Mouse (Mus musculus) midbrain, embryonic 15.5 days (tissue): ENCODE measurements at regions not wholly inside any gene's neighbourhood (a gene's known extent, or its start where the extent isn't known, plus 50 kb on each side); places are given as distances from the start of the nearest gene placed in this dataset.
A peak's percentile ranks its signal among the peaks of the same experiment; 100 is the strongest.

Experiments
- ATAC-seq: fragments of 200-750 bp; cut with Nextera tagmentation; replicated peaks from 2 replicates; pipeline ENCODE4 v1.8.0; 2017; ENCODE audit warnings: moderate TSS enrichment
- H3K27ac ChIP-seq: fragments of 300-500 bp; sonication (generic); 2 replicates; pipeline ENCODE4 v1.5.1; 2015; ENCODE audit warnings: mild to moderate bottlenecking, inconsistent platforms
- H3K27me3 ChIP-seq: fragments of 300-500 bp; sonication (generic); replicated peaks from 2 replicates; pipeline ENCODE4 v1.6.1; 2015; ENCODE audit warnings: inconsistent platforms
- H3K36me3 ChIP-seq: fragments of 300-500 bp; sonication (generic); replicated peaks from 2 replicates; pipeline ENCODE4 v1.6.1; 2015; ENCODE audit warnings: inconsistent platforms
- H3K4me1 ChIP-seq: fragments of 300-500 bp; sonication (generic); 2 replicates; pipeline ENCODE4 v1.6.1; 2015; ENCODE audit warnings: inconsistent platforms
- H3K4me2 ChIP-seq: fragments of 300-500 bp; sonication (generic); 2 replicates; pipeline ENCODE4 v1.6.1; 2015; ENCODE audit warnings: inconsistent platforms, mild to moderate bottlenecking, moderate library complexity
- H3K4me3 ChIP-seq: fragments of 300-500 bp; sonication (generic); 2 replicates; pipeline ENCODE4 v1.5.1; 2015; ENCODE audit warnings: mild to moderate bottlenecking, inconsistent platforms
- H3K9ac ChIP-seq: fragments of 300-500 bp; sonication (generic); 2 replicates; pipeline ENCODE4 v1.6.1; 2015; ENCODE audit warnings: mild to moderate bottlenecking, inconsistent platforms
- H3K9me3 ChIP-seq: fragments of 300-500 bp; sonication (generic); 2 replicates; pipeline ENCODE4 v1.6.1; 2016; ENCODE audit warnings: inconsistent platforms
- WGBS: fragments of 180-500 bp; shearing (Covaris S2); methylation state at CpG from one replicate; pipeline ENCODE4 v1.1.7; 2015; ENCODE audit warnings: mixed read lengths; 5-methylcytosine and 5-hydroxymethylcytosine counted together

- ATAC-seq = no peak
- no peak overlapping the region for H3K4me2 ChIP-seq
- no peaks in the 10 kb centered on the region for H3K36me3 ChIP-seq
- H3K4me1 ChIP-seq = peaks cover 4% of the 10 kb centered on the region; the same call in 1 of the 2 replicates
- H3K27me3 ChIP-seq = no peaks in the 10 kb centered on the region
- H3K9ac ChIP-seq = no peak overlapping the region
- no peaks in the 10 kb centered on the region for H3K9me3 ChIP-seq
- WGBS = 83% methylated on average over 10 of the region's 10 CpGs
- no peak overlapping the region for H3K27ac ChIP-seq
- no peak overlapping the region for H3K4me3 ChIP-seq
Measured at GRCm38 (mm10) chr2:79510485-79511094, 54.0 kb upstream of the Cerkl start.

DNA sequence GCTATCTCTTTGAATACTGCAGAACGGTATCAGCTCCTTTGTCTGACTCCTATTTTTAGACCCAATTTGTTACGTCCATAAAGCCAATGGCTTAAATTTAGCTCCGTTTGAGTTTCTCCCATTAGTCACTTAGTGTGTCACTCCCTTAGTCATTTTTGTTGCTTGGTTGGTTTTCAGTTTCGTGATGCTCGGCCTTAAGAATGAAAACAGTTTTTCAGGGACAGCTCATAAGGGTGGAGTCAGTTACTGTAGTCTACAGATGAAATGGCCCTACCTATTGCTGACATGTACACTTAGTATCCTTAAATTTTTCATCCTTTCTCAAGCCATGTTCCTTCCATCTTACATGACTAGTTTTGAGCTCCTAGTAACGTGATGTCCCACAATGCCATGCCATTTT, 54.5 kb upstream of the Cerkl start:
- Histone ChIP-seq H3K27me3 (no peaks in the 10 kb centered on the region), H3K4me3 (no peak overlapping the region), H3K36me3 (no peaks in the 10 kb centered on the region), H3K4me1 (peaks cover 4% of the 10 kb centered on the region; the same call in 1 of the 2 replicates), H3K9me3 (no peaks in the 10 kb centered on the region), H3K9ac (no peak overlapping the region), H3K27ac (no peak overlapping the region), H3K4me2 (no peak overlapping the region)
- WGBS = 84% methylated on average over 6 of the region's 6 CpGs
- ATAC-seq = no peak

GRCm38 (mm10) chr2:79511676-79512323, 55.2 kb upstream of the Cerkl start:
- Histone ChIP-seq H3K4me1 (peaks cover 4% of the 10 kb centered on the region; the same call in 1 of the 2 replicates), H3K27me3 (no peaks in the 10 kb centered on the region), H3K4me3 (no peak overlapping the region), H3K36me3 (no peaks in the 10 kb centered on the region), H3K27ac (no peak overlapping the region), H3K4me2 (peak overlapping the region; percentile 26), H3K9me3 (no peaks in the 10 kb centered on the region), H3K9ac (no peak overlapping the region)
- 25% methylated on average over 11 of the region's 11 CpGs for WGBS
- ATAC-seq = peak; percentile 63; the same call in 1 of the 2 replicates

GRCm38 (mm10) chr2:79512374-79512773, 55.8 kb upstream of the Cerkl start:
- H3K4me1 ChIP-seq = peaks cover 4% of the 10 kb centered on the region; the same call in 1 of the 2 replicates
- no peak overlapping the region for H3K9ac ChIP-seq
- no peaks in the 10 kb centered on the region for H3K36me3 ChIP-seq
- ATAC-seq = no peak
- H3K27me3 ChIP-seq = no peaks in the 10 kb centered on the region
- 69% methylated on average over 2 of the region's 2 CpGs for WGBS
- H3K27ac ChIP-seq = no peak overlapping the region
- peak overlapping the region; percentile 26 for H3K4me2 ChIP-seq
- H3K9me3 ChIP-seq = no peaks in the 10 kb centered on the region
- no peak overlapping the region for H3K4me3 ChIP-seq

- no peak overlapping the region for H3K27ac ChIP-seq
- no peaks in the 10 kb centered on the region for H3K27me3 ChIP-seq
- H3K4me1 ChIP-seq = peaks cover 4% of the 10 kb centered on the region; the same call in 1 of the 2 replicates
- WGBS = 68% methylated on average over 3 of the region's 3 CpGs
- no peak overlapping the region for H3K4me2 ChIP-seq
- H3K9ac ChIP-seq = no peak overlapping the region
- H3K9me3 ChIP-seq = no peaks in the 10 kb centered on the region
- no peak overlapping the region for H3K4me3 ChIP-seq
- no peaks in the 10 kb centered on the region for H3K36me3 ChIP-seq
- ATAC-seq = no peak
Measured at GRCm38 (mm10) chr2:79513726-79514125, 57.1 kb upstream of the Cerkl start.

DNA sequence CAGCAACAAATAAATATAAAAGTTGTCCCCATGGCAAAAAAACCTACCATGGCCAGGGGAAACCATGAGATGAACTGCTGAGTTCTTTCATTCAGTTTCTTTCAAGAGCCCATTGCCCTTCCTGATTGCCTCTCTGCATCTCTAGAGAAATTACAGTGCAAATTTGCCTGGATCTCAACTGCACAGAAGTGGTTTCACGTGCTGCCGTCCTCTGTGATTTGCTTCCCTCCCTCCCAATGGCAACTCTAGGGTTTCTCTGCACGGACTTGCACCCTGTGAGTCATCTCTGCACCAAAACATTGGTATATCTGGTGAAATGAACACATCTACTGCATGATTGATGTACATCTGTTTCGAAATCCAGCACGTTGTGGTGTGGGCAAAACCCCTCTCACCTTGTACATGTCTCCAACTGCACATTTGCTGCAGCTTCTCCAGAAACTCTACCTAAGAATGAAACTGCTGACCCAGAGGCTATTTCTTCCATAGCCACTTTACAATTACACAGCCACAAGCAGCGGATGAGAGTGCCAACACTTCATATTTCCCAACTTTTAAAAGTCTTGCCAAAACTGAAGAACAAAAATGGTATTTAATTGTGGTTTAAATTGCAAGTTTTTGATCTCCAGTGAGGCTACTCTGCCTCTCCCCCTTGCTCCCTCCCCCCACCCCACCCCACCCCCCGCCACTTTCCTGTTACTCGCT, 61.6 kb upstream of the Cerkl start:
- no peak overlapping the region for H3K27ac ChIP-seq
- H3K4me1 ChIP-seq = no peaks in the 10 kb centered on the region
- no peaks in the 10 kb centered on the region for H3K9me3 ChIP-seq
- no peak overlapping the region for H3K9ac ChIP-seq
- no peaks in the 10 kb centered on the region for H3K36me3 ChIP-seq
- 83% methylated on average over 8 of the region's 8 CpGs for WGBS
- no peaks in the 10 kb centered on the region for H3K27me3 ChIP-seq
- H3K4me2 ChIP-seq = no peak overlapping the region
- no peak overlapping the region for H3K4me3 ChIP-seq
- no peak for ATAC-seq

DNA sequence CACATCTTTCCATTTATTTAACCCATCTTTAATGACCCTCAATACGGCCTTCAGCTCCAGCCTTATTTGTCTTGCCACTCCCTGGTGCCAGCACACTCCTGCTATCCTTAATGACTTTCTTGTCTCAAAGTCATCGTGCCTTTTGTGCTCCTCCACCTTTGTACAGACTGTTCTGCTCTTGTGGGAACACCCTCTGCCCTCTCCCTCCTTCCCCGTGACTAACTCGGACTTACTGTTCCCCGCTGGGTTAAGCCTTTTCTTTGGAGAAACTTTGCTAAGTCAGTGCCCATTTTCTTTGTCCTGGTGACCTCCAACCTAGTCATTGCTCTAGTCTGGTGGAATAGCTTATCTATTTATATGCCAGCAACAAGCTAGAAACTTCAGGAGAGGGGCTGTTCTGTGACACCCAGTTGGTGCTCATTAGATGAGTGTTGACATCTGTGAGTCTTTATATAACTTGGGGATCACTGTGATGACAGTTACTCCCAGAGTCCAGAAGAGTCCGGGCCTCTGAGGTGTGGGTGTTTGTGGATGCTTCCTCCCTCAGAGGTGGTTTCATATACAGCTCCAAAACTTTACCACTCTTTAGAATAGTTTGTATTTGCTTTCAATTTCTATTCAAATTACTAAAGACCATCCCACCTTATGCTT, 63.3 kb upstream of the Cerkl start:
- Histone ChIP-seq H3K4me2 (no peak overlapping the region), H3K27ac (no peak overlapping the region), H3K4me3 (no peak overlapping the region), H3K27me3 (no peaks in the 10 kb centered on the region), H3K9ac (no peak overlapping the region), H3K9me3 (no peaks in the 10 kb centered on the region), H3K36me3 (no peaks in the 10 kb centered on the region), H3K4me1 (no peaks in the 10 kb centered on the region)
- WGBS = 35% methylated on average over 6 of the region's 6 CpGs
- ATAC-seq = no peak

DNA sequence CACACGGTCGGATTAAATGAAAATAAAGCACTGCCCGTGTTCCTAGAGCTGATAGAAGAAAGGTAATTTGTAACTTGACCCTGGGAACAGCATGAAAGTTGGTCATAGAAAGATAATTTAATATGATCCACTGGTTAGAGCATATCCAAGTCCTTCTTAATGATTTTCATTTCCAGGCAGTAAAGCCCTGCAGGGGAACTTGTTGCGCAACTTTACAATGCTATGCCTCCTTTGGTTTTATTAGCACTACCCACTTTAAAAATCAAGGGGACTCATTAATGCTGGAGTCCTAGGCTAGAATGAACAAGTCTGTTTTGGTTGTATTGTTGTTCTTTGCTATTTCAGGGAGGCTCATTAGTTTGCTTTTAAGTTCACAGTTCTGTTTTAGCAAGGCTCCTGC, 66.9 kb upstream of the Cerkl start:
- no peaks in the 10 kb centered on the region for H3K27me3 ChIP-seq
- H3K27ac ChIP-seq = no peak overlapping the region
- 90% methylated on average over 4 of the region's 4 CpGs for WGBS
- no peaks in the 10 kb centered on the region for H3K36me3 ChIP-seq
- no peak overlapping the region for H3K9ac ChIP-seq
- no peak overlapping the region for H3K4me2 ChIP-seq
- no peak overlapping the region for H3K4me3 ChIP-seq
- no peaks in the 10 kb centered on the region for H3K9me3 ChIP-seq
- peaks cover 10% of the 10 kb centered on the region; the same call in 1 of the 2 replicates for H3K4me1 ChIP-seq
- ATAC-seq = no peak

DNA sequence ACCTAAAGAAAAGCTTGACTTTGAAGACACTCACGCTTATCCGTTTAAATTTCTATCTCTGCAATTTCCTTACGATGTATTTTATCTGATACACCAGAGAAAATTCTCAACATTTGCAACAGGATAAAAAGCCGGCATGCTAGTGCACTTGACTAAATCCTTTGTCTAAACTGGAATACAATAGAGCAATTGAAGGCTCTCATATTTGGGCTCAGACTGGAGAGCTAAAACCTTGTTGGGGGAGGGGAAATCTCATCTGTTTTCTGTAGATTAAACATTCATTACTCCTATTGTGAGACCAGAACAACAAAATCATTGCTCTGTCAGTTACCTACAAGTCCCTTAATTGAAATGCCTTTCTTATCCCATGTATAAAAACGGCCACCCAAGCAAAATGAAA, 70.9 kb upstream of the Cerkl start:
- Histone ChIP-seq H3K9me3 (no peaks in the 10 kb centered on the region), H3K27me3 (no peaks in the 10 kb centered on the region), H3K4me3 (no peak overlapping the region), H3K36me3 (no peaks in the 10 kb centered on the region), H3K4me1 (peaks cover 21% of the 10 kb centered on the region), H3K9ac (no peak overlapping the region), H3K27ac (no peak overlapping the region), H3K4me2 (no peak overlapping the region)
- ATAC-seq = no peak
- 23% methylated on average over 5 of the region's 5 CpGs for WGBS

DNA sequence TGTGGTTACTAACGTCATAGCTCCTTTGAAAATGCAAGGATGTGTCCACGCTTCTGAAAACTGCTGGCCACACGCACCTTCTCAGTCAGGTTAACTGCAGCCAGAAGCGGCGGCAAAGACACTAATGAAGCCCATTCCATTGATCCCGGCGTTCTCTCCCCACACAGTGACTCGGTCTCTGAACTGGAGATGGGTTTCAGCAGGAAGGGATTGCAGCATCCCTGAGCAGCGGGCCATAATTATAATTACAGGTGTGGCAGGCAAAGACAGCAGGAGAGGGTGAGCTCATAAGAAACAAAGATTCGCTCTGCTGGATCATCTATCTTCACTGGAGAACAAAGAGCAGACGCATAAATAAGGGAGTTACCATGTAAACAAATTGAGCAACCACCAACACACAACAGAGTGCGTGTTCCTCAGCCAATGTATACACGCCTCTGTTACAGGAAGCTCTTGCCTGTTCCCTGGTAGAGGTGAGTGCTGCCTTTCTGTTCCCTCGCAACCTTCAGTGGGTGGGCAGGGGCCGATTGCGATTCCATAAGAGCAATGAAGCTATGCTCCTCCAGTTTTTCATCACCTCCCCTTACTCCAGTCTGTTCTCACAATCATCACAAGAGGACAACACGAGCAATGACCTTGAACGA, 71.9 kb upstream of the Cerkl start:
- Histone ChIP-seq H3K36me3 (no peaks in the 10 kb centered on the region), H3K4me3 (no peak overlapping the region), H3K4me1 (peaks cover 21% of the 10 kb centered on the region), H3K27ac (peak overlapping the region; percentile 38), H3K27me3 (no peaks in the 10 kb centered on the region), H3K4me2 (no peak overlapping the region), H3K9ac (no peak overlapping the region), H3K9me3 (no peaks in the 10 kb centered on the region)
- ATAC-seq = peak; percentile 78
- WGBS = 53% methylated on average over 18 of the region's 18 CpGs

GRCm38 (mm10) chr2:79529185-79529584, 72.6 kb upstream of the Cerkl start:
- ATAC-seq = peak; percentile 87
- Histone ChIP-seq H3K4me2 (no peak overlapping the region), H3K4me1 (peaks cover 21% of the 10 kb centered on the region), H3K9ac (no peak overlapping the region), H3K36me3 (no peaks in the 10 kb centered on the region), H3K27me3 (no peaks in the 10 kb centered on the region), H3K9me3 (no peaks in the 10 kb centered on the region), H3K4me3 (no peak overlapping the region), H3K27ac (peak overlapping the region; percentile 38; the same call in 1 of the 2 replicates)
- 15% methylated on average over 2 of the region's 2 CpGs for WGBS

- Histone ChIP-seq H3K27ac (no peak overlapping the region), H3K4me1 (peaks cover 16% of the 10 kb centered on the region), H3K4me2 (no peak overlapping the region), H3K27me3 (no peaks in the 10 kb centered on the region), H3K36me3 (no peaks in the 10 kb centered on the region), H3K9me3 (no peaks in the 10 kb centered on the region), H3K9ac (no peak overlapping the region), H3K4me3 (no peak overlapping the region)
- WGBS = 71% methylated on average over 3 of the region's 3 CpGs
- no peak for ATAC-seq
Measured at GRCm38 (mm10) chr2:79532610-79533160, 76.1 kb upstream of the Cerkl start.
